Mouse (Mus musculus) right cerebral cortex, postnatal 25 days (tissue): ENCODE measurements around the gene Olfr629.
"Not testable (repeated sequence)": the region's sequence is repeated elsewhere in the genome, so short reads cannot be mapped to it uniquely, and the experiment has no call there.

Experiments used
- DNase-seq: peaks from one replicate; pipeline ENCODE4 v3.0.0; 2022

Gene Olfr629

GRCm38 (mm10) chr7:103744843-103745242 is at the start of gene Olfr629:
Gene Olfr629 (minus strand): TSS chr7:103744943.
- no peak for DNase-seq

GRCm38 (mm10) chr7:103792669-103793388 is 48.1 kb upstream of the Olfr629 start:
- DNase-seq = no peak

DNA sequence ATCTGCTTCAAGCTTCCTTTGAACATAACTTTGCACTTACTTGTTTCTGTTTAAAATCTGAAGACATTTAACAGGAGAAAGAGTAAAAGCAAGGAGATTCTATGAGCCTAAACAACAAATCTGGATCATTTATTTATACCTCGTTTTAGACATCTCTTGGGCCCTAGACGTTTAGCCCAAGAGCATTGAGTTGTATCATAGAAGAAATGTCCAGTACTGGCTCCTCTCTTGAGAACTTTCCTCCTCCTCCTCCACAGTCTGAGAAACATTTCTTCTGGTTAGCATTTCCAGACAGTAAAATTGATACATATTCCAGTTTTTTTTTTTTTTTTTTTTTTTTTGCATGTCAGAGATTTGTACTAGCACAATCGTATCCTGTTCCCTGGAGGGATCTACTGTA is 47.0 kb upstream of the Olfr629 start, which contains the start of gene Olfr67:
Olfr67 (minus strand) TSS at position 101 of the 400 bp plus-strand sequence.
- no peak for DNase-seq

DNA sequence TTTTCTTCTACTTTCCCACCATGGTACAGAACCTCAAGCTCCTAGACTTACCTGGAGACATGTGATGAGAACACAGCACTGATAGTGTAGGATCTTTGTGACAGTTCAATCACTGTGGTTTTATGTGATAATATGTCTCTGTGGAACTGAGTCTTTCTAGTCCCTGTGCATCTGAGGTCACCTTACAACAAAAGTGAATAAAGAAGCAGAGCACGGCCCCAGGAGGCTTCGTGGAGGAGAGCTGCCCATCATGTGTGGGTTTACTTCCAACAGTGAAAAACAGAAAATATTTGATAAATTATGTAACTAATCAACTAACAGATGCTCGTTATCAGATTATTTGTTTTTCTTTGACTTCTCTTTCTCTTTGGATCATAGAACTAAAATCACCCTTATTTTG is 34.9 kb upstream of the Olfr629 start, which contains the start of gene Olfr68:
Olfr68 (minus strand) TSS at position 101 of the 400 bp plus-strand sequence.
- DNase-seq = no peak

DNA sequence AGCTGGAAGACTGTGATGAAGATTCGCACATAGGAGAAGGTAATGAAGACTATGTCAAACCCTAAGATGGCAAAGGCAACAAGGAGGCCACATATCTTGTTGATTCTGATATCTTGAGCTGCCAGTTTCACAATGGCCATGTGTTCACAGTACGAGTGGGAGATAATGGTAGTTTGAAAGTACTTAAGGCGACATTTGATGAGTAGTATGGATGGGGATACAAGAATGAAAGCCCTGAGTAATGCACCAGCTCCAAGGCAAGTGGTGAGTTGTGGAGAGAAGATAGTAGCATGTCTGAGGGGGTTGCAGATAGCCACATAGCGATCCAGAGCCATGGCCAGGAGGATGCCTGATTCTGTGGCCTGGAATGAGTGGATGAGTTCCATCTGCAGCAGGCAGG is 32.9 kb upstream of the Olfr629 start:
- DNase-seq = not testable (repeated sequence)

GRCm38 (mm10) chr7:103771494-103771893 is 26.8 kb upstream of the Olfr629 start, which contains the start of gene Olfr69:
Gene Olfr69 (minus strand): TSS chr7:103771594.
- DNase-seq = no peak

DNA sequence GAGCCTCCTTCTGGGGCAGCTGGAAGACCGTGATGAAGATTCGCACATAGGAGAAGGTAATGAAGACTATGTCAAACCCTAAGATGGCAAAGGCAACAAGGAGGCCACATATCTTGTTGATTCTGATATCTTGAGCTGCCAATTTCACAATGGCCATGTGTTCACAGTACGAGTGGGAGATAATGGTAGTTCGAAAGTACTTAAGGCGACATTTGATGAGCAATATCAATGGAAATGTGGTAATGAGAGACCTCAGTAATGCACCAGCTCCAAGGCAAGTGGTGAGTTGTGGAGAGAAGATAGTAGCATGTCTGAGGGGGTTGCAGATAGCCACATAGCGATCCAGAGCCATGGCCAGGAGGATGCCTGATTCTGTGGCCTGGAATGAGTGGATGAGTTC is 22.9 kb upstream of the Olfr629 start:
- not testable (repeated sequence) for DNase-seq

DNA sequence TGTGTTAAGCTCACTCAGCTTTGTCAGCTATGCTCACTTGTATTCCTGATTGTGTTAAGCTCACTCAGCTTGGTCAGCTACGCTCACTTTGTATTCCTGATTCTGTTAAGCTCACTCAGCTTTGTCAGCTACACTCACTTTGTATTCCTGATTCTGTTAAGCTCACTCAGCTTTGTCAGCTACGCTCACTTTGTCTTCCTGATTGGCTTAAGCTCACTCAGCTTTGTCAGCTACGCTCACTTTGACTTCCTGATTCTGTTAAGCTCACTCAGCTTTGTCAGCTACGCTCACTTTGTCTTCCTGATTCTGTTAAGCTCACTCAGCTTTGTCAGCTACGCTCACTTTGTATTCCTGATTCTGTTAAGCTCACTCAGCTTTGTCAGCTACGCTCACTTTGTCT is 17.5 kb upstream of the Olfr629 start:
- DNase-seq = not testable (repeated sequence)

DNA sequence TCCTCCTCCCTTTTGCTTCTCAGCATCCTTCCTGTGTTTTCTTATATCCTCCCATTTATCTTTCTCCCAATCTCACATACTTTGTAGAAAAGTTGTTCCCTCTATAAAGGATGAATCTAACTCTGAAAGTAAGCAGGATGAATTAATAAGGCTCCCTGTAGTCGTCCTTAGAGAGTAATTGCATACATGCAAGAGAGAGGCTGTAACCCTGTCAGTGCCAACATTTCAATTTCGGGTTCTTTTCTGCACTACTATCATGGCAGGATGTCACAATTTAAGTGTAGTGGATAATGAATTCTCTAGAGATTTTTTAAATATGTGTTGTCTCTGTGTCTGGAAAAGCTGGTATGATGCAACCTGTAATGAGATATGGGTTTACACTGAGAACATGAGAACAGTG is 12.5 kb upstream of the Olfr629 start, which contains the start of gene Olfr630:
Olfr630 (minus strand) TSS at position 101 of the 400 bp plus-strand sequence.
- no peak for DNase-seq

DNA sequence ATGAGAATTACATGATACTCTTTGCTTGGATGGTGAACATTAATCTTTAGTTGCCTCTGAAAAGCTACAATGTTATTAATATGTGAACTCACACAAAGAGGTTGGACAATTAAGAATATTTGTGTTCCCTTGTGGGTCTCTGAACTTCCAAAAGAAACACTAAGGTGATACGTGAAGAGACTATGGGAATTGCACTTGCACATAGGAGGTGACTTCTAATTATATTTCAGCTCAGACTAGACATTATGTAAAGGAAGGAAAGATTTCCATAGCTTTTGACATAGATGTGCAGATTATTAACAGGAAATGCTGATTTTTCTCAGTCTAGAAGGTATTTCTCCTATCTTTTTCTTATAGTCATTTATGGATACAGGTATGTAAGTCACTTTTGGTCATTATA is 14.7 kb downstream of the Olfr629 start, which contains the start of gene Olfr628:
Olfr628 (plus strand) TSS at position 301 of the 400 bp plus-strand sequence.
- no peak for DNase-seq

DNA sequence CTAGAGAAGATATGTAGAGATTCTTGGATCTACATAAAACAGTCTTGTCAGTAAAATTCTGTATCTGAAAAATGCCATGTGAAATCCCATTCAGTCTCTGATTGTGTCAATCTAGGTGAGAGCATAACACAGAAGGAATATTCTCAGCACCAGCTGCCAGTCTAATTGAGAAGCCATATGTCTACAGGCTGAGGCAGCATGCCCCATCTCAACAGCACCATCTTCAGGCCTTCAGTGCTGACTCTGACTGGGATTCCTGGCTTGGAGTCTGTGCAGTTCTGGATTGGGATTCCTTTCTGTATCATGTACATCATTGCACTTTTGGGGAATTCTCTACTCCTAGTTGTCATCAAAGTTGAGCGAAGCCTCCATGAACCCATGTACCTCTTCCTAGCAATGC is 28.3 kb downstream of the Olfr629 start:
- not testable (repeated sequence) for DNase-seq

- no peak for DNase-seq
Measured at GRCm38 (mm10) chr7:103714371-103714770, 30.4 kb downstream of the Olfr629 start, which contains the start of gene Olfr243. Gene Olfr243 (plus strand): TSS chr7:103714671.

- DNase-seq = no peak
Measured at GRCm38 (mm10) chr7:103712024-103712423, 32.7 kb downstream of the Olfr629 start.

DNA sequence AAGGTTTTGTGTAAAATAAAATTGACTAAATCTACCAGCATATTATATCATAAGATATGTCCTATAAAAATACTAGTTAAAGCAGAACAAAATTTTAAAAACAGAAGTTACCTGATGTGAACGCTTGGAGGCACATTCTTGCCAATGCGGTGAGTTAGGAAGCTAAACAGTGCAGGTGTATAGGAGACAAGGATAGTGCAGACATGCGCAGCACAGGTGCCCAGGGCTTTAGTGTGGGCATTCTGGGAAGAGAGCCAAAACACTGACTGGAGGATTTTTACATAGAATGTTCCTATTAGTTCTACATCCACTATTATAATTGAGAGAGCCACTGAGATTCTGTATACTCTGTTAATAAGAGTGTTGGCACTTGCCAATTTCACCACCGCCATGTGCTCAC is 45.3 kb downstream of the Olfr629 start:
- DNase-seq = no peak
